Mouse (Mus musculus) A20 (cell line): ENCODE data around the gene Pcp4.

Experiments
- DNase-seq: peaks from one replicate; pipeline ENCODE4 v3.0.0-alpha.2; 2011; ENCODE audit warnings: low read depth, low spot score

Pcp4 gene

GRCm38 (mm10) chr16:96563350-96564257 lies 96.2 kb downstream of the Pcp4 start:
- DNase-seq: no peak

DNA sequence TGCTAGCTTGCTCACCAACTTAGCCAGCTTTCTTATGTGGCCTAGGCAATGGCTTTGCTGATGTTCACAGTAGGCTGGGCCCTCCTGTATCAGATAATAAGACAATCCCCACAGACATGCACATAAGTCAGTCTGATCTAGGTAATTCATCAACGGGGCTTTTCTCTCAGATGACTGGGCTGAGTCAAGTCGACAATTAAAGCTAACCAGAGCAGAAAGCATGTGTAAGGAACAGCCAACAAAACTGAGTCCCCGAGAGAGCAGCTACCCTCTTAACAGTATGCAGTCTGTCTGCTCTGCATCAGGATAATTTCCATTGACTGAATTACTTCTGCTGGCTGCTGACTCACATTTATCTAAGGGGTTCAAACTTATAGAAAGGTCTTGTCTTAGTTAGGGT lies 100.0 kb downstream of the Pcp4 start:
- no peak for DNase-seq
